ENCODE assay signal across 13 mouse cellular contexts in genomic region chr7:122728846-122729245, GRCm38 (mm10). TPM values are rescaled to one million over a fixed set of nuclear protein-coding genes. Genes with fewer than 3 reads are reported as not detected.
DNase-seq lines count a peak whose midpoint lies in the region; ATAC-seq and TF ChIP-seq lines count a peak whose summit lies in the region.
"Had no signal": no experiment of that assay in that cellular context is flagged by ENCODE, and none has a peak within 500 bp of the region (broad histone marks: within the 10 kb centered on the region; RNA-seq: fewer than 3 reads in every experiment).

No protein-coding gene starts in this region.

- TF ChIP-seq CTCF in layer of hippocampus, adult 2 months (conservative IDR thresholded peaks at IDR 0.05), result no peak

- no peak overlapping the region for H3K4me3 ChIP-seq in layer of hippocampus, adult 2 months
- H3K4me3 ChIP-seq: embryonic facial prominence, embryonic 13.5 days; limb, embryonic 13.5 days; neural tube, embryonic 12.5 days had no signal

- ATAC-seq in inflammation-experienced regulatory T-cells, adult 6 months, result no peak

- no peak for DNase-seq in layer of hippocampus, adult 2 months (ENCODE audit: low spot score in 2 of 2)
- DNase-seq in layer of hippocampus, adult 9-11 months, result no peak
- DNase-seq in brain, adult 2 months (ENCODE audit: low read depth, low spot score), result peak; percentile 79
- DNase-seq in cerebellum, postnatal 25 days, result peak; percentile 19 to 47
- DNase-seq in kidney, postnatal 36 days, result peak; percentile 35 to 62
- no peak for DNase-seq in natural killer cell, adult 2 months (ENCODE audit: low spot score in 2 of 2)
- DNase-seq: lung, embryonic 14.5 days; thymus, postnatal 36 days had no signal

- peak overlapping the region; percentile 36; the same call in 1 of the 2 replicates for H3K27ac ChIP-seq in layer of hippocampus, adult 2 months
- H3K27ac ChIP-seq: embryonic facial prominence, embryonic 13.5 days; limb, embryonic 13.5 days; neural tube, embryonic 12.5 days had no signal

RNA-seq across cellular contexts. Expression of gene Cacng3, which starts 58.6 kb away (rescaled TPM):
- total RNA-seq in layer of hippocampus, adult 2 months (2021), result 10 to 100 TPM; 60.3 to 60.7 TPM
- not detected for polyA plus RNA-seq in inflammation-experienced regulatory T-cells, adult 6 months (2017; shearing (Covaris generic))
- total RNA-seq: heart, adult 8-10 months had no signal
- polyA plus RNA-seq: embryonic facial prominence, embryonic 13.5 days; limb, embryonic 13.5 days had no signal

Comparison
In these comparisons a context has a peak if more than half of its experiments do, and no peak if none do; other contexts are left out.
1. DNase-seq: peak in brain, adult 2 months (single experiment), cerebellum, postnatal 25 days (2 of 2) and kidney, postnatal 36 days (2 of 2); none in layer of hippocampus, adult 2 months (0 of 2), layer of hippocampus, adult 9-11 months (single experiment) and natural killer cell, adult 2 months (0 of 2).